Mouse (Mus musculus): Measurements from ENCODE around the gene Cideb. TPM values are rescaled to one million over a fixed set of nuclear protein-coding genes. Genes with fewer than 3 reads are reported as not detected.

Cideb gene
- total and polyA plus RNA-seq, 3 experiments: 0.61 to 2.3 TPM; not detected in 1

DNA sequence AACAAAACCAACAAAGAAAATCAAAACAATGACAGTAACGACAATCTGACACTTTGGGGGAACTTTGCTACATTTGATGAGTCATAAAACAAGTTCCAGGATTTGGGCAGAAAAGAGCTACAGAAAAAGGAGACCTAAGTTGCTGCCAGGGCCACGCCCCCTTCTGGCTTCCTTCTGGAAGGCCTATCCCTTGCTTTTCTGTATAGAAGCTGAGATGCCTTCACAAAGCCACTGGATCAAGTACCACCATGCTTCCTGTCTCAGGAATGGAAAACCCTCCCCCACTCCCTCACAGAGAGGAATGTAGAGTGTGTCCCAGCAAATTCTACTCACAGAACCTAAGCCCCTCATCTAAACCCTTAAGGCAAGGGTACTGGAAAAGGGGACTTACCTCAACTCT is 35.7 kb upstream of the Cideb start:
- Histone ChIP-seq H3K27ac (ENCODE audit: insufficient read depth, low read depth) (no peak overlapping the region), H3K9me3 (replicated peaks; ENCODE audit: low read length) (no peaks in the 10 kb centered on the region), H3K79me2 (replicated peaks; ENCODE audit: control insufficient read depth, extremely low read depth, insufficient read depth, poor library complexity, severe bottlenecking) (no peaks in the 10 kb centered on the region), H3K4me3 (replicated peaks in 1 of 3; ENCODE audit: low read depth in 2 of 3, low read length in 2 of 3, poor library complexity in 1 of 3) (no peak overlapping the region), H3K4me1 (ENCODE audit: control insufficient read depth in 1 of 2, insufficient read depth in 2 of 2) (peaks cover 0 to 7% of the 10 kb centered on the region in 2 experiments; a peak in 2 of 4 replicates), H3K4me2 (ENCODE audit: insufficient read depth, low read depth, poor library complexity, severe bottlenecking) (no peak overlapping the region), H3K36me3 (replicated peaks in 1 of 2; ENCODE audit: control insufficient read depth in 1 of 2, insufficient read depth in 1 of 2, low read length in 1 of 2) (no peaks in the 10 kb centered on the region), H3K9ac (ENCODE audit: insufficient read depth, low read depth) (no peak overlapping the region), H3K27me3 (replicated peaks) (no peaks in the 10 kb centered on the region)
- in situ Hi-C loops (cut with MboI; ENCODE audit: low pct_ligation_motif_present, low pct_unique_long_range_greater_than_20kb, low sequenced_read_pairs): no loop called here
- TF ChIP-seq CTCF (conservative IDR thresholded peaks at IDR 0.05 in 1 of 2, IDR thresholded peaks at IDR 0.05 in 1 of 2; ENCODE audit: low read depth in 2 of 2, low read length in 2 of 2) (no peak), TCF12 (IDR thresholded peaks at IDR 0.05; ENCODE audit: low read depth, low read length) (no peak), MXI1 (IDR thresholded peaks at IDR 0.05; ENCODE audit: low read depth, low read length) (no peak), RAD21 (IDR thresholded peaks at IDR 0.05; ENCODE audit: low read depth, low read length) (no peak), MAZ (IDR thresholded peaks at IDR 0.05; ENCODE audit: low read depth, low read length) (no peak), ZNF384 (IDR thresholded peaks at IDR 0.05; ENCODE audit: low read depth, low read length) (no peak), IRF4 (IDR thresholded peaks at IDR 0.05; ENCODE audit: low read depth, low read length) (no peak), BHLHE40 (IDR thresholded peaks at IDR 0.05; ENCODE audit: low read depth, low read length) (no peak), NRF1 (IDR thresholded peaks at IDR 0.05; ENCODE audit: low read depth, low read length) (no peak), PAX5 (IDR thresholded peaks at IDR 0.05; ENCODE audit: low read length) (no peak), JUN (IDR thresholded peaks at IDR 0.05; ENCODE audit: insufficient read depth, low read depth, low read length) (no peak), SIN3A (IDR thresholded peaks at IDR 0.05; ENCODE audit: low read length) (no peak), KAT2A (IDR thresholded peaks at IDR 0.05; ENCODE audit: insufficient replicate concordance, low read length) (no peak), E2F4 (IDR thresholded peaks at IDR 0.05; ENCODE audit: insufficient replicate concordance, low read depth, low read length) (no peak), EP300 (IDR thresholded peaks at IDR 0.05; ENCODE audit: low read length) (no peak), SMC3 (IDR thresholded peaks at IDR 0.05; ENCODE audit: low read depth, low read length) (no peak), POLR2AphosphoS2 (IDR thresholded peaks at IDR 0.05; ENCODE audit: low read depth, low read length) (no peak)
- dilution Hi-C loops (cut with MboI; ENCODE audit: extremely low pct_ligation_motif_present, extremely low pct_unique_long_range_greater_than_20kb, low sequenced_read_pairs): no loop called here
- no peak for DNase-seq (ENCODE audit: extremely low read depth)

- Histone ChIP-seq H3K27ac (ENCODE audit: insufficient read depth, low read depth) (no peak overlapping the region), H3K36me3 (replicated peaks in 1 of 2; ENCODE audit: control insufficient read depth in 1 of 2, insufficient read depth in 1 of 2, low read length in 1 of 2) (no peaks in the 10 kb centered on the region), H3K4me3 (replicated peaks in 1 of 3; ENCODE audit: low read depth in 2 of 3, low read length in 2 of 3, poor library complexity in 1 of 3) (no peak overlapping the region), H3K4me2 (ENCODE audit: insufficient read depth, low read depth, poor library complexity, severe bottlenecking) (no peak overlapping the region), H3K79me2 (replicated peaks; ENCODE audit: control insufficient read depth, extremely low read depth, insufficient read depth, poor library complexity, severe bottlenecking) (no peaks in the 10 kb centered on the region), H3K9me3 (replicated peaks; ENCODE audit: low read length) (no peaks in the 10 kb centered on the region), H3K9ac (ENCODE audit: insufficient read depth, low read depth) (no peak overlapping the region), H3K27me3 (replicated peaks) (no peaks in the 10 kb centered on the region), H3K4me1 (ENCODE audit: control insufficient read depth in 1 of 2, insufficient read depth in 2 of 2) (peaks cover under 1 to 7% of the 10 kb centered on the region in 2 experiments; a peak in 3 of 4 replicates)
- dilution Hi-C loops (cut with MboI; ENCODE audit: extremely low pct_ligation_motif_present, extremely low pct_unique_long_range_greater_than_20kb, low sequenced_read_pairs): no loop called here
- in situ Hi-C loops (cut with MboI; ENCODE audit: low pct_ligation_motif_present, low pct_unique_long_range_greater_than_20kb, low sequenced_read_pairs): no loop called here
- DNase-seq (ENCODE audit: extremely low read depth): no peak
- TF ChIP-seq HCFC1 (IDR thresholded peaks at IDR 0.05; ENCODE audit: low read depth, low read length) (no peak), E2F4 (IDR thresholded peaks at IDR 0.05; ENCODE audit: insufficient replicate concordance, low read depth, low read length) (no peak), MXI1 (IDR thresholded peaks at IDR 0.05; ENCODE audit: low read depth, low read length) (no peak), JUND (conservative IDR thresholded peaks at IDR 0.05; ENCODE audit: low read depth, low read length) (no peak), PAX5 (IDR thresholded peaks at IDR 0.05; ENCODE audit: low read length) (no peak), JUN (IDR thresholded peaks at IDR 0.05; ENCODE audit: insufficient read depth, low read depth, low read length) (no peak), ETS1 (conservative IDR thresholded peaks at IDR 0.05; ENCODE audit: low read depth, low read length) (no peak), TBP (conservative IDR thresholded peaks at IDR 0.05; ENCODE audit: low read depth, low read length) (no peak), ZMIZ1 (IDR thresholded peaks at IDR 0.05; ENCODE audit: low read depth, low read length) (no peak), USF2 (conservative IDR thresholded peaks at IDR 0.05; ENCODE audit: low read depth, low read length) (no peak), SIN3A (IDR thresholded peaks at IDR 0.05; ENCODE audit: low read length) (no peak), USF1 (IDR thresholded peaks at IDR 0.05; ENCODE audit: low read depth, low read length) (no peak), ZNF384 (IDR thresholded peaks at IDR 0.05; ENCODE audit: low read depth, low read length) (no peak), EP300 (IDR thresholded peaks at IDR 0.05; ENCODE audit: low read length) (no peak), GABPA (IDR thresholded peaks at IDR 0.05; ENCODE audit: insufficient replicate concordance, low read depth, low read length) (no peak), ZC3H11A (IDR thresholded peaks at IDR 0.05; ENCODE audit: low read depth, low read length) (no peak), NELFE (IDR thresholded peaks at IDR 0.05; ENCODE audit: low read depth, low read length) (no peak), RCOR1 (conservative IDR thresholded peaks at IDR 0.05; ENCODE audit: low read depth, low read length) (no peak)
Observed at GRCm38 (mm10) chr14:55793461-55793860, 35.2 kb upstream of the Cideb start.
